Mouse (Mus musculus) MEL (cell line): ENCODE measurements around the gene Gm13272. TPM values are rescaled to one million over a fixed set of nuclear protein-coding genes. Genes with fewer than 3 reads are reported as not detected.
"Not testable (repeated sequence)": the region's sequence is repeated elsewhere in the genome, so short reads cannot be mapped to it uniquely, and the experiment has no call there.

Experiments used
- DNase-seq: peaks from one replicate; pipeline ENCODE4 v3.0.0; 2011; ENCODE audit warnings: low read depth, low spot score
- H3K27ac ChIP-seq: 2 replicates; pipeline ENCODE4 v1.5.1; 2012; ENCODE audit warnings: low read depth, mild to moderate bottlenecking, control low read depth, low read length, moderate library complexity; ENCODE audit not compliant: control insufficient read depth
- H3K27me3 ChIP-seq, 2 experiments: fragments of 150-350 bp in 1 of 2; sonication (generic) in 1 of 2; 2 replicates each; pipeline ENCODE4 v1.6.1; 2012; ENCODE audit warnings: low read length in 2 of 2, mild to moderate bottlenecking in 2 of 2, improper control_type of control experiment in 1 of 2, moderate library complexity in 1 of 2; ENCODE audit not compliant: insufficient read depth in 2 of 2, control insufficient read depth in 1 of 2
- H3K36me3 ChIP-seq, 2 experiments: 2 replicates each; pipeline ENCODE4 v1.6.1; 2012 to 2014; ENCODE audit warnings: low read length in 2 of 2, improper control_type of control experiment in 1 of 2, inconsistent platforms in 1 of 2, mild to moderate bottlenecking in 1 of 2; ENCODE audit not compliant: insufficient read depth in 2 of 2, control insufficient read depth in 1 of 2
- H3K4me1 ChIP-seq, 2 experiments: fragments of 150-350 bp in 1 of 2; sonication (generic) in 1 of 2; 2 replicates each; pipeline ENCODE4 v1.6.1; 2012; ENCODE audit warnings: low read length in 2 of 2, improper control_type of control experiment in 1 of 2, mild to moderate bottlenecking in 1 of 2; ENCODE audit not compliant: insufficient read depth in 2 of 2, control insufficient read depth in 1 of 2
- H3K4me3 ChIP-seq, 2 experiments: fragments of 150-350 bp in 1 of 2; sonication (generic) in 1 of 2; 2 replicates each; pipeline ENCODE4 v1.5.1; 2012; ENCODE audit warnings: low read depth in 2 of 2, low read length in 2 of 2, mild to moderate bottlenecking in 2 of 2, moderate library complexity in 2 of 2, control low read depth in 1 of 2, improper control_type of control experiment in 1 of 2; ENCODE audit not compliant: control insufficient read depth in 1 of 2, insufficient read depth in 1 of 2
- H3K79me2 ChIP-seq: 2 replicates; pipeline ENCODE4 v1.6.1; 2012; ENCODE audit warnings: mild to moderate bottlenecking, low read length, moderate library complexity; ENCODE audit not compliant: control insufficient read depth, poor library complexity, insufficient read depth
- H3K9ac ChIP-seq: 2 replicates; pipeline ENCODE4 v1.6.1; 2012; ENCODE audit warnings: low read depth, mild to moderate bottlenecking, control low read depth, low read length, moderate library complexity; ENCODE audit not compliant: control insufficient read depth, poor library complexity, severe bottlenecking
- H3K9me3 ChIP-seq: fragments of 150-350 bp; sonication (generic); replicated peaks from 2 replicates; pipeline ENCODE4 v1.6.1; 2012; ENCODE audit warnings: mild to moderate bottlenecking, low read length, improper control_type of control experiment, moderate library complexity; ENCODE audit not compliant: insufficient read depth
- polyA plus RNA-seq, 2 experiments: library from polyadenylated mRNA; stranded (reverse) in 1 of 2; unstranded in 1 of 2; fragments of >175 nt in 1 of 2; fragments of >200 nt in 1 of 2; gene quantifications; 2 replicates each; pipeline versions ENCODE4 v1.2.1 to v1.2.4; 2012; ENCODE audit warnings: low replicate concordance in 2 of 2, low read depth in 1 of 2; ENCODE audit not compliant: insufficient read length in 2 of 2, insufficient read depth in 1 of 2, missing spikeins in 1 of 2
- total RNA-seq: library from RNA; depleted of rRNA; stranded (reverse); fragments of 300-350 nt; gene quantifications from 2 replicates; pipeline ENCODE4 v1.2.3, GENCODE M21; 2012

The Gm13272 gene
- total and polyA plus RNA-seq, 3 experiments, result not detected

DNA sequence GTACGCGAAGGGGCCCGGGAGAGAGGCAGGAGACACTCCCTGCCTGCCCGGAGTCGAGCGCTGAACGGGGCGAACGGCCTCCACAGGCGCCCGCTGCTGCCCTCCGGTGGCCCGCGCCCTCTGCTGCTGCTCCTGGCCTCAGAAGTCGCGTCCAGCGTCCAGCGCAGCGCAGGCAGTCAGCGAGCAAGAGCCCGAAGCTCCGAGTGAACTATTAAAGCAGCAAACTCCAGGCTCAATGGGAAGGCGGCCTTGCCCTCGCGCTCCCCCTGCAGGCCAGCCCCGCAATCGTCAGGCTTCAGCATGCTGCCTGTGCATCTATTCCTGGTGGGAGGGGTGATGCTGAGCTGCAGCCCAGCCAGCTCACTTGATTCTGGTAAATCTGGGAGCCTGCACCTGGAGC lies 5.8 kb downstream of the Gm13272 start, which contains the start of gene Gm13276:
Gene Gm13276, plus strand, starts transcription at position 301 of the 400 bp plus-strand sequence.
- H3K27ac ChIP-seq, H3K9me3 ChIP-seq, H3K4me3 ChIP-seq, H3K27me3 ChIP-seq, H3K36me3 ChIP-seq, H3K4me1 ChIP-seq, H3K9ac ChIP-seq, H3K79me2 ChIP-seq, DNase-seq: not testable (repeated sequence)

DNA sequence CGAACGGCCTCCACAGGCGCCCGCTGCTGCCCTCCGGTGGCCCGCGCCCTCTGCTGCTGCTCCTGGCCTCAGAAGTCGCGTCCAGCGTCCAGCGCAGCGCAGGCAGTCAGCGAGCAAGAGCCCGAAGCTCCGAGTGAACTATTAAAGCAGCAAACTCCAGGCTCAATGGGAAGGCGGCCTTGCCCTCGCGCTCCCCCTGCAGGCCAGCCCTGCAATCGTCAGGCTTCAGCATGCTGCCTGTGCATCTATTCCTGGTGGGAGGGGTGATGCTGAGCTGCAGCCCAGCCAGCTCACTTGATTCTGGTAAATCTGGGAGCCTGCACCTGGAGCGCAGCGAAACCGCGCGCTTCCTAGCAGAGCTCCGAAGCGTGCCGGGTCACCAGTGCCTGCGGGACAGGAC lies 8.8 kb downstream of the Gm13272 start, which contains the start of gene Gm13277:
Gene Gm13277, plus strand, starts transcription at position 231 of the 400 bp plus-strand sequence.
- H3K4me3 ChIP-seq, H3K27ac ChIP-seq, H3K27me3 ChIP-seq, H3K79me2 ChIP-seq, H3K36me3 ChIP-seq, H3K9me3 ChIP-seq, H3K9ac ChIP-seq, DNase-seq, H3K4me1 ChIP-seq: not testable (repeated sequence)

DNA sequence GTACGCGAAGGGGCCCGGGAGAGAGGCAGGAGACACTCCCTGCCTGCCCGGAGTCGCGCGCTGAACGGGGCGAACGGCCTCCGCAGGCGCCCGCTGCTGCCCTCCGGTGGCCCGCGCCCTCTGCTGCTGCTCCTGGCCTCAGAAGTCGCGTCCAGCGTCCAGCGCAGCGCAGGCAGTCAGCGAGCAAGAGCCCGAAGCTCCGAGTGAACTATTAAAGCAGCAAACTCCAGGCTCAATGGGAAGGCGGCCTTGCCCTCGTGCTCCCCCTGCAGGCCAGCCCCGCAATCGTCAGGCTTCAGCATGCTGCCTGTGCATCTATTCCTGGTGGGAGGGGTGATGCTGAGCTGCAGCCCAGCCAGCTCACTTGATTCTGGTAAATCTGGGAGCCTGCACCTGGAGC lies 11.6 kb downstream of the Gm13272 start, which contains the start of gene Gm13278:
Gene Gm13278, plus strand, starts transcription at position 301 of the 400 bp plus-strand sequence.
- not testable (repeated sequence) for H3K9me3 ChIP-seq, H3K27ac ChIP-seq, H3K27me3 ChIP-seq

DNA sequence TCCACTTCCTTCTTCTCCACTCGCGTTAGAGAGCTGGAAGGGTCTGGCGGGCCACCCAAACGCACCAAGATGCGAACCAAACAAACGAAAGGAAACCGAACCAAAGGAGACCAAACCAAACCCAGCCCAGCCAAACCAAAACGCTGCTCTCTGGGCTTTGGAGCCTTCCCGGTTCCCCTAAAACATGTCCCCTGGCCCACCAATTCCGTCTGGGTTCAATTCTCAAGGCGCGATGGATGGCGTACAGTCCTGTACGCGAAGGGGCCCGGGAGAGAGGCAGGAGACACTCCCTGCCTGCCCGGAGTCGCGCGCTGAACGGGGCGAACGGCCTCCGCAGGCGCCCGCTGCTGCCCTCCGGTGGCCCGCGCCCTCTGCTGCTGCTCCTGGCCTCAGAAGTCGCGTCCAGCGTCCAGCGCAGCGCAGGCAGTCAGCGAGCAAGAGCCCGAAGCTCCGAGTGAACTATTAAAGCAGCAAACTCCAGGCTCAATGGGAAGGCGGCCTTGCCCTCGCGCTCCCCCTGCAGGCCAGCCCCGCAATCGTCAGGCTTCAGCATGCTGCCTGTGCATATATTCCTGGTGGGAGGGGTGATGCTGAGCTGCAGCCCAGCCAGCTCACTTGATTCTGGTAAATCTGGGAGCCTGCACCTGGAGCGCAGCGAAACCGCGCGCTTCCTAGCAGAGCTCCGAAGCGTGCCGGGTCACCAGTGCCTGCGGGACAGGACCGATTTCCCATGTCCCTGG lies 14.5 kb downstream of the Gm13272 start, which contains the start of gene Gm13275:
Gene Gm13275, plus strand, starts transcription at position 552 of the 740 bp plus-strand sequence.
- H3K27ac ChIP-seq, H3K9me3 ChIP-seq, H3K27me3 ChIP-seq, H3K79me2 ChIP-seq, H3K4me1 ChIP-seq, H3K4me3 ChIP-seq, DNase-seq, H3K9ac ChIP-seq, H3K36me3 ChIP-seq: not testable (repeated sequence)

More for the DNA sequence above, 11.6 kb downstream of the Gm13272 start, which contains the start of gene Gm13278:
- DNase-seq, H3K36me3 ChIP-seq, H3K9ac ChIP-seq, H3K4me3 ChIP-seq, H3K4me1 ChIP-seq, H3K79me2 ChIP-seq: not testable (repeated sequence)

DNA sequence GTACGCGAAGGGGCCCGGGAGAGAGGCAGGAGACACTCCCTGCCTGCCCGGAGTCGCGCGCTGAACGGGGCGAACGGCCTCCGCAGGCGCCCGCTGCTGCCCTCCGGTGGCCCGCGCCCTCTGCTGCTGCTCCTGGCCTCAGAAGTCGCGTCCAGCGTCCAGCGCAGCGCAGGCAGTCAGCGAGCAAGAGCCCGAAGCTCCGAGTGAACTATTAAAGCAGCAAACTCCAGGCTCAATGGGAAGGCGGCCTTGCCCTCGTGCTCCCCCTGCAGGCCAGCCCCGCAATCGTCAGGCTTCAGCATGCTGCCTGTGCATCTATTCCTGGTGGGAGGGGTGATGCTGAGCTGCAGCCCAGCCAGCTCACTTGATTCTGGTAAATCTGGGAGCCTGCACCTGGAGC lies 17.4 kb downstream of the Gm13272 start, which contains the start of gene Gm13279:
Gene Gm13279, plus strand, starts transcription at position 301 of the 400 bp plus-strand sequence.
- not testable (repeated sequence) for H3K4me3 ChIP-seq, H3K36me3 ChIP-seq, H3K4me1 ChIP-seq, H3K9me3 ChIP-seq, H3K9ac ChIP-seq, DNase-seq, H3K27me3 ChIP-seq, H3K79me2 ChIP-seq, H3K27ac ChIP-seq

DNA sequence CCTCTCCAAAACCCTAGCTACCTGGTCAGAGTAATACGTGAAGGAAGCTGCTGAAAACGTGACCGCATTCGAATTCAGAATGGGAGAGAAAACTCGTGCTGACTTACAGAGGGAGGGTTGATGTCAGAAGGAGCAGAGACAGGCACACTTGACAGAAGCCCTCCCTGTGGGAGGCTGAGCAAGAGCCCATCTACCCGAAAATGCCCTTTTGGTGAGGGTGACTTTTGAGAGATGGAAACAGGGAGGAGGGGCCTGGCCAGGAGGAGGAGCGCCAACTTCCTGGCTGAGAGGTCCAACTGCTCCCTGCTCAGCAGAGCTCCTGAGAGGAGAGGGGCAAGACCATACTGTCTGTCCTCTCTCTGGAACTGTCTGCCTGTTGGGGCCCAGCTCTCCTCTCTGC lies 19.7 kb downstream of the Gm13272 start, which contains the start of gene Gm13285:
Gene Gm13285, plus strand, starts transcription at position 301 of the 400 bp plus-strand sequence.
- H3K79me2 ChIP-seq, H3K27me3 ChIP-seq, H3K9me3 ChIP-seq, H3K4me1 ChIP-seq, H3K4me3 ChIP-seq, H3K9ac ChIP-seq, DNase-seq, H3K27ac ChIP-seq, H3K36me3 ChIP-seq: not testable (repeated sequence)

DNA sequence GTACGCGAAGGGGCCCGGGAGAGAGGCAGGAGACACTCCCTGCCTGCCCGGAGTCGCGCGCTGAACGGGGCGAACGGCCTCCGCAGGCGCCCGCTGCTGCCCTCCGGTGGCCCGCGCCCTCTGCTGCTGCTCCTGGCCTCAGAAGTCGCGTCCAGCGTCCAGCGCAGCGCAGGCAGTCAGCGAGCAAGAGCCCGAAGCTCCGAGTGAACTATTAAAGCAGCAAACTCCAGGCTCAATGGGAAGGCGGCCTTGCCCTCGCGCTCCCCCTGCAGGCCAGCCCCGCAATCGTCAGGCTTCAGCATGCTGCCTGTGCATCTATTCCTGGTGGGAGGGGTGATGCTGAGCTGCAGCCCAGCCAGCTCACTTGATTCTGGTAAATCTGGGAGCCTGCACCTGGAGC lies 23.3 kb downstream of the Gm13272 start, which contains the start of gene Gm13287:
Gene Gm13287, plus strand, starts transcription at position 301 of the 400 bp plus-strand sequence.
- not testable (repeated sequence) for H3K4me3 ChIP-seq, DNase-seq, H3K27me3 ChIP-seq, H3K27ac ChIP-seq, H3K4me1 ChIP-seq, H3K9ac ChIP-seq, H3K9me3 ChIP-seq, H3K79me2 ChIP-seq, H3K36me3 ChIP-seq
